In the genomic region with DNA sequence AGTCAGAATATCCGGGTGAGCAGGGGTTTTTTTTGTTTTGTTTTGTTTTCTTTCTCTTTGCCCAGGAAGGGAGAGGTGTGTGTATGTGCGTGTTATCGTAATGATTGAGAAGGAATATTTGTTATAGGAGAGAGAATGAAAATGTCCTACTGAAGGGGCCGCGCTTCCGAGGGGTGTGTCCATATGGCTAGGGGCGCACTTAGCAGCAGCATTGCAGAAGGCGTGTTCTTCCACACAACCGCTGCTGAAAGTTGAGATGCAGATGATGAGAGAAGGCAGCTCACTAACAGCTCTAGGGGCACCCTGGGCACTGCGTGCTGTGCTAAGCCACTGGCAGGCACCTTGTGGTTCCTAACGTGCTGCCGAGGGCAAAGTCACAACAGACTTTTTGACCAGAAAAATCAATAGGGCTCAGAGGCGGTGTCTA, we compare ENCODE assay signal across 8 mouse cellular contexts. TPM values are rescaled to one million over a fixed set of nuclear protein-coding genes. Genes with fewer than 3 reads are reported as not detected.
DNase-seq lines count a peak whose midpoint lies in the region; ATAC-seq and TF ChIP-seq lines count a peak whose summit lies in the region.

No protein-coding gene starts in this region.

- intact Hi-C loops in gastrocnemius, adult 2 months (cut with DNase I), result loop anchor here (5.0 kb wide), 1 partner anchor 37 kb away; no protein-coding TSS in a partner anchor
- intact Hi-C loops in gastrocnemius, postnatal 36 days (cut with DNase I), result no loop called here

- peaks cover 8% of the 10 kb centered on the region for H3K4me1 ChIP-seq in heart, embryonic 11.5 days (ENCODE audit: control insufficient read depth, insufficient read depth, low read length)
- peaks cover 14% of the 10 kb centered on the region for H3K4me1 ChIP-seq in stomach, embryonic 14.5 days (ENCODE audit: control insufficient read depth, insufficient read depth, low read length)

- peak overlapping the region; percentile 92 for H3K27ac ChIP-seq in gastrocnemius, adult 2 months
- no peak overlapping the region for H3K27ac ChIP-seq in heart, embryonic 11.5 days (ENCODE audit: low read depth, low read length)
- H3K27ac ChIP-seq in stomach, embryonic 14.5 days (ENCODE audit: low read length), result no peak overlapping the region; the same call in 1 of the 2 replicates

- no peak for ATAC-seq in heart, embryonic 11.5 days (replicated peaks; ENCODE audit: insufficient number of reproducible peaks, low FRiP score, low TSS enrichment)
- ATAC-seq in megakaryocyte-erythroid progenitor cell, adult 5-6 weeks (replicated peaks; ENCODE audit: low FRiP score, low TSS enrichment, poor library complexity, severe bottlenecking), result peak; percentile 61
- ATAC-seq in stomach, embryonic 14.5 days (ENCODE audit: insufficient number of reproducible peaks, insufficient read depth, low FRiP score, low read depth), result no peak

- H3K9ac ChIP-seq in heart, embryonic 11.5 days (ENCODE audit: low read depth, low read length), result peak overlapping the region; percentile 83
- peak overlapping the region; percentile 89 for H3K9ac ChIP-seq in stomach, embryonic 14.5 days (replicated peaks; ENCODE audit: low read depth, low read length)

- H3K4me3 ChIP-seq in gastrocnemius, adult 2 months, result peak overlapping the region; percentile 96
- H3K4me3 ChIP-seq in heart, embryonic 11.5 days (ENCODE audit: low read depth, low read length), result peak overlapping the region; percentile 85
- H3K4me3 ChIP-seq in stomach, embryonic 14.5 days (ENCODE audit: low read depth, low read length), result peak overlapping the region; percentile 74

- 3% methylated on average over 13 of the region's 13 CpGs for WGBS in heart, embryonic 11.5 days (ENCODE audit: insufficient replicate concordance)
- WGBS in stomach, embryonic 14.5 days, result 3% methylated on average over 13 of the region's 13 CpGs

- peak overlapping the region; percentile 96 for H3K4me2 ChIP-seq in heart, embryonic 11.5 days
- H3K4me2 ChIP-seq in stomach, embryonic 14.5 days (replicated peaks; ENCODE audit: low read depth, low read length), result peak overlapping the region; percentile 100

- peak; percentile 55 for DNase-seq in gastrocnemius, adult 2 months
- no peak for DNase-seq in gastrocnemius, postnatal 36 days
- DNase-seq in brain, embryonic 14.5 days (ENCODE audit: low read depth), result peak; percentile 55
- DNase-seq in kidney, postnatal 10 days, result peak; percentile 38
- no peak for DNase-seq in urinary bladder, postnatal 25 days (ENCODE audit: low spot score)

- H3K27me3 ChIP-seq in heart, embryonic 11.5 days (ENCODE audit: control insufficient read depth, insufficient read depth, low read length), result no peaks in the 10 kb centered on the region
- no peaks in the 10 kb centered on the region for H3K27me3 ChIP-seq in stomach, embryonic 14.5 days (ENCODE audit: control insufficient read depth, insufficient read depth, low read length)

- no peak for TF ChIP-seq CTCF in gastrocnemius, adult 2 months (IDR thresholded peaks at IDR 0.05)
- no peak for TF ChIP-seq CTCF in brain, embryonic 14.5 days (IDR thresholded peaks at IDR 0.05; ENCODE audit: borderline replicate concordance, extremely low read depth, insufficient read depth, insufficient read length)

- no peaks in the 10 kb centered on the region for H3K36me3 ChIP-seq in heart, embryonic 11.5 days (ENCODE audit: control insufficient read depth, insufficient read depth, low read length)
- no peaks in the 10 kb centered on the region for H3K36me3 ChIP-seq in stomach, embryonic 14.5 days (ENCODE audit: control insufficient read depth, insufficient read depth, low read length)

- H3K9me3 ChIP-seq in heart, embryonic 11.5 days (replicated peaks; ENCODE audit: control insufficient read depth, low read length), result no peaks in the 10 kb centered on the region
- H3K9me3 ChIP-seq in stomach, embryonic 14.5 days (ENCODE audit: control insufficient read depth, low read depth, low read length), result no peaks in the 10 kb centered on the region

- no peak for TF ChIP-seq POLR2A in brain, embryonic 14.5 days (IDR thresholded peaks at IDR 0.05; ENCODE audit: borderline replicate concordance, extremely low read depth, insufficient read depth, insufficient read length, poor library complexity, severe bottlenecking)

RNA-seq across cellular contexts. Expression of gene Rnf19b, which starts 1.1 kb away (rescaled TPM):
- total RNA-seq in gastrocnemius, adult 2 months (2021), result 10 to 100 TPM; 22.0 to 24.0 TPM
- total RNA-seq in gastrocnemius, postnatal 36 days (2021), result 10 to 100 TPM; 20.3 to 22.7 TPM
- 73.0 and 84.4 TPM in 2 replicates for polyA plus RNA-seq in brain, embryonic 14.5 days (2012; rRNA removed)
- 5.8 and 7.1 TPM in 2 replicates for polyA plus RNA-seq in heart, embryonic 11.5 days (2014; fragmentation: Nextera tagmentation; extraction: Ambion mirVana)
- 12.1 and 15.0 TPM in 2 replicates for total RNA-seq in megakaryocyte-erythroid progenitor cell, adult 5-6 weeks (2014; fragmentation: Nextera tagmentation)
- total RNA-seq in megakaryocyte-erythroid progenitor cell, adult 5-6 weeks (2017), result 26.7 and 28.3 TPM in 2 replicates
- polyA plus RNA-seq in stomach, embryonic 14.5 days (2014; fragmentation: Nextera tagmentation; extraction: Ambion mirVana), result 6.9 and 7.2 TPM in 2 replicates

RNA-seq across cellular contexts. Expression of gene Tmem54, which starts 46.2 kb away (rescaled TPM):
- total RNA-seq in gastrocnemius, adult 2 months (2021), result not detected
- total RNA-seq in gastrocnemius, postnatal 36 days (2021), result not detected
- 0.42 and 0.81 TPM in 2 replicates for polyA plus RNA-seq in brain, embryonic 14.5 days (2012; rRNA removed)
- 0.30 and 0.66 TPM in 2 replicates for polyA plus RNA-seq in heart, embryonic 11.5 days (2014; fragmentation: Nextera tagmentation; extraction: Ambion mirVana)
- not detected in 2 replicates for total RNA-seq in megakaryocyte-erythroid progenitor cell, adult 5-6 weeks (2014; fragmentation: Nextera tagmentation)
- not detected in 2 replicates for total RNA-seq in megakaryocyte-erythroid progenitor cell, adult 5-6 weeks (2017)
- 20.9 and 22.6 TPM in 2 replicates for polyA plus RNA-seq in stomach, embryonic 14.5 days (2014; fragmentation: Nextera tagmentation; extraction: Ambion mirVana)

Comparison
In these comparisons a context has a peak if more than half of its experiments do, and no peak if none do; other contexts are left out.
1. DNase-seq: peak in gastrocnemius, adult 2 months (single experiment), brain, embryonic 14.5 days (single experiment) and kidney, postnatal 10 days (single experiment); none in gastrocnemius, postnatal 36 days (0 of 2) and urinary bladder, postnatal 25 days (single experiment).
2. Peak in every context shown above with its lines, with median percentiles within 50 percentile points of each other: H3K4me3 ChIP-seq.